ENCODE assay signal across 9 mouse cellular contexts in genomic region chr8:69881261-69881865, GRCm38 (mm10). TPM values are rescaled to one million over a fixed set of nuclear protein-coding genes. Genes with fewer than 3 reads are reported as not detected.
DNase-seq lines count a peak whose midpoint lies in the region; ATAC-seq and TF ChIP-seq lines count a peak whose summit lies in the region.
"Had no signal": no experiment of that assay in that cellular context is flagged by ENCODE, and none has a peak within 500 bp of the region (broad histone marks: within the 10 kb centered on the region; RNA-seq: fewer than 3 reads in every experiment).

No protein-coding gene starts in this region.

- 23% methylated on average over 71 of the region's 79 CpGs for WGBS in heart, postnatal 0 days
- 21% methylated on average over 76 of the region's 79 CpGs for WGBS in hindbrain, embryonic 11.5 days
- WGBS in midbrain, embryonic 10.5 days = 20% methylated on average over 79 of the region's 79 CpGs

- H3K4me2 ChIP-seq in heart, postnatal 0 days (ENCODE audit: low read depth, low read length) = peak overlapping the region; percentile 55
- peak overlapping the region; percentile 39 for H3K4me2 ChIP-seq in hindbrain, embryonic 11.5 days (replicated peaks; ENCODE audit: low read depth, low read length)

- H3K36me3 ChIP-seq in heart, postnatal 0 days (replicated peaks; ENCODE audit: control insufficient read depth, insufficient read depth, low read length) = no peaks in the 10 kb centered on the region
- no peaks in the 10 kb centered on the region for H3K36me3 ChIP-seq in hindbrain, embryonic 11.5 days (ENCODE audit: control insufficient read depth, insufficient read depth, low read length)
- no peaks in the 10 kb centered on the region for H3K36me3 ChIP-seq in midbrain, embryonic 10.5 days

- 0 out of 2 replicates have a peak, but pooled peaks cover 8% of the 10 kb centered on the region for H3K4me1 ChIP-seq in heart, postnatal 0 days (ENCODE audit: control insufficient read depth, insufficient read depth)
- H3K4me1 ChIP-seq in hindbrain, embryonic 11.5 days (replicated peaks; ENCODE audit: control insufficient read depth, insufficient read depth, low read length) = peaks cover 8% of the 10 kb centered on the region; the same call in 1 of the 2 replicates
- H3K4me1 ChIP-seq in midbrain, embryonic 10.5 days = peaks cover 35% of the 10 kb centered on the region

- no peak overlapping the region for H3K9ac ChIP-seq in heart, postnatal 0 days (replicated peaks; ENCODE audit: low read depth, low read length)
- no peak overlapping the region for H3K9ac ChIP-seq in hindbrain, embryonic 11.5 days (ENCODE audit: low read depth, low read length)

- TF ChIP-seq EP300 in heart, postnatal 0 days (IDR thresholded peaks at IDR 0.05; ENCODE audit: low read depth) = no peak

- peaks cover 74% of the 10 kb centered on the region for H3K27me3 ChIP-seq in heart, postnatal 0 days (ENCODE audit: control insufficient read depth, insufficient read depth, low read length)
- peaks cover 79% of the 10 kb centered on the region for H3K27me3 ChIP-seq in hindbrain, embryonic 11.5 days (ENCODE audit: control insufficient read depth, insufficient read depth, low read length)
- peaks cover 100% of the 10 kb centered on the region for H3K27me3 ChIP-seq in midbrain, embryonic 10.5 days (ENCODE audit: low read depth, poor library complexity, severe bottlenecking)
- H3K27me3 ChIP-seq: CH12.LX had no signal

- DNase-seq in heart, postnatal 0 days (ENCODE audit: low spot score) = no peak
- no peak for DNase-seq in heart, postnatal 4 days
- peak; percentile 55 for DNase-seq in ZHBTc4 (ENCODE audit: low read depth, low spot score)
- DNase-seq in hindbrain, embryonic 11.5 days (ENCODE audit: low spot score) = peak; percentile 29
- DNase-seq in midbrain, embryonic 10.5 days (ENCODE audit: low spot score) = no peak
- no peak for DNase-seq in urinary bladder, postnatal 25 days (ENCODE audit: low spot score)
- DNase-seq in embryo, embryonic 10.5 days (ENCODE audit: low spot score) = no peak
- DNase-seq in frontal cortex, postnatal 25 days (ENCODE audit: low spot score in 2 of 2) = no peak

- H3K4me3 ChIP-seq in heart, postnatal 0 days (ENCODE audit: low read depth, low read length) = peak overlapping the region; percentile 45
- peak overlapping the region; percentile 34 for H3K4me3 ChIP-seq in hindbrain, embryonic 11.5 days (ENCODE audit: low read depth, low read length)
- H3K4me3 ChIP-seq in midbrain, embryonic 10.5 days = peak overlapping the region; percentile 49

- no peaks in the 10 kb centered on the region for H3K9me3 ChIP-seq in heart, postnatal 0 days (replicated peaks; ENCODE audit: control insufficient read depth, low read length)
- H3K9me3 ChIP-seq in hindbrain, embryonic 11.5 days (ENCODE audit: control insufficient read depth, low read length) = no peaks in the 10 kb centered on the region
- H3K9me3 ChIP-seq in midbrain, embryonic 10.5 days (replicated peaks) = no peaks in the 10 kb centered on the region

- no peak for ATAC-seq in heart, postnatal 0 days (ENCODE audit: insufficient read depth, low read depth)
- peak; percentile 15 for ATAC-seq in hindbrain, embryonic 11.5 days (ENCODE audit: low FRiP score)

- no peak for TF ChIP-seq CTCF in heart, postnatal 0 days (IDR thresholded peaks at IDR 0.05; ENCODE audit: low read depth)

- H3K27ac ChIP-seq in heart, postnatal 0 days (ENCODE audit: low read depth) = no peak overlapping the region
- no peak overlapping the region for H3K27ac ChIP-seq in hindbrain, embryonic 11.5 days (ENCODE audit: low read depth, low read length)
- H3K27ac ChIP-seq in midbrain, embryonic 10.5 days (replicated peaks) = no peak overlapping the region

RNA-seq across cellular contexts. Expression of gene Cilp2, which starts 6.1 kb away (rescaled TPM):
- 0.23 and 0.43 TPM in 2 replicates for total RNA-seq in heart, postnatal 0 days (2014; rRNA removed; ENCODE audit: low replicate concordance)
- polyA plus RNA-seq in heart, postnatal 0 days (2015; fragmentation: Nextera tagmentation; extraction: Ambion mirVana) = 0.36 and 0.49 TPM in 2 replicates
- under 1 TPM; 0.50 to 0.74 TPM for total RNA-seq in heart, postnatal 4 days (2021)
- 0.50 and 0.73 TPM in 2 replicates for polyA plus RNA-seq in hindbrain, embryonic 11.5 days (2014; fragmentation: Nextera tagmentation; extraction: Ambion mirVana)
- polyA plus RNA-seq in midbrain, embryonic 10.5 days (2016; fragmentation: Nextera tagmentation; extraction: Ambion mirVana) = 0.47 TPM in 2 replicates

RNA-seq across cellular contexts. Expression of gene Tssk6, which starts 20.6 kb away (rescaled TPM):
- 0.11 TPM in 1 of 2 replicates, not detected in the other for total RNA-seq in heart, postnatal 0 days (2014; rRNA removed; ENCODE audit: low replicate concordance)
- polyA plus RNA-seq in heart, postnatal 0 days (2015; fragmentation: Nextera tagmentation; extraction: Ambion mirVana) = 1.1 and 1.2 TPM in 2 replicates
- under 1 TPM in 1 of 2 experiments, not detected in 1; 0.33 TPM for total RNA-seq in heart, postnatal 4 days (2021)
- polyA plus RNA-seq in hindbrain, embryonic 11.5 days (2014; fragmentation: Nextera tagmentation; extraction: Ambion mirVana) = 4.2 and 4.3 TPM in 2 replicates
- 5.2 and 5.4 TPM in 2 replicates for polyA plus RNA-seq in midbrain, embryonic 10.5 days (2016; fragmentation: Nextera tagmentation; extraction: Ambion mirVana)

RNA-seq across cellular contexts. Expression of gene Ndufa13, which starts 21.0 kb away (rescaled TPM):
- 223 and 232 TPM in 2 replicates for total RNA-seq in heart, postnatal 0 days (2014; rRNA removed; ENCODE audit: low replicate concordance)
- 666 and 702 TPM in 2 replicates for polyA plus RNA-seq in heart, postnatal 0 days (2015; fragmentation: Nextera tagmentation; extraction: Ambion mirVana)
- 100 to 1,000 TPM; 286 to 326 TPM for total RNA-seq in heart, postnatal 4 days (2021)
- polyA plus RNA-seq in hindbrain, embryonic 11.5 days (2014; fragmentation: Nextera tagmentation; extraction: Ambion mirVana) = 169 and 174 TPM in 2 replicates
- 173 and 174 TPM in 2 replicates for polyA plus RNA-seq in midbrain, embryonic 10.5 days (2016; fragmentation: Nextera tagmentation; extraction: Ambion mirVana)

RNA-seq across cellular contexts. Expression of gene Yjefn3, which starts 21.1 kb away (rescaled TPM):
- 1.2 and 22.3 TPM in 2 replicates for total RNA-seq in heart, postnatal 0 days (2014; rRNA removed; ENCODE audit: low replicate concordance)
- polyA plus RNA-seq in heart, postnatal 0 days (2015; fragmentation: Nextera tagmentation; extraction: Ambion mirVana) = 12.9 and 13.9 TPM in 2 replicates
- total RNA-seq in heart, postnatal 4 days (2021) = 1 to 10 TPM; 6.2 to 8.6 TPM
- 4.6 and 6.1 TPM in 2 replicates for polyA plus RNA-seq in hindbrain, embryonic 11.5 days (2014; fragmentation: Nextera tagmentation; extraction: Ambion mirVana)
- polyA plus RNA-seq in midbrain, embryonic 10.5 days (2016; fragmentation: Nextera tagmentation; extraction: Ambion mirVana) = 4.2 and 5.9 TPM in 2 replicates

RNA-seq across cellular contexts. Expression of gene Pbx4, which starts 49.1 kb away (rescaled TPM):
- total RNA-seq in heart, postnatal 0 days (2014; rRNA removed; ENCODE audit: low replicate concordance) = 2.2 TPM in 1 of 2 replicates, not detected in the other
- 1.5 and 1.9 TPM in 2 replicates for polyA plus RNA-seq in heart, postnatal 0 days (2015; fragmentation: Nextera tagmentation; extraction: Ambion mirVana)
- 1 to 10 TPM; 1.1 to 1.2 TPM for total RNA-seq in heart, postnatal 4 days (2021)
- 41.5 and 42.5 TPM in 2 replicates for polyA plus RNA-seq in hindbrain, embryonic 11.5 days (2014; fragmentation: Nextera tagmentation; extraction: Ambion mirVana)
- 42.9 and 46.0 TPM in 2 replicates for polyA plus RNA-seq in midbrain, embryonic 10.5 days (2016; fragmentation: Nextera tagmentation; extraction: Ambion mirVana)

Comparison
In these comparisons a context has a peak if more than half of its experiments do, and no peak if none do; other contexts are left out.
1. DNase-seq: peak in ZHBTc4 (single experiment) and hindbrain, embryonic 11.5 days (single experiment); none in heart, postnatal 0 days (single experiment), heart, postnatal 4 days (single experiment), midbrain, embryonic 10.5 days (single experiment), urinary bladder, postnatal 25 days (single experiment), embryo, embryonic 10.5 days (single experiment) and frontal cortex, postnatal 25 days (0 of 2).
2. Peak in every context shown above with its lines, with median percentiles within 50 percentile points of each other: H3K4me3 ChIP-seq.